Mouse (Mus musculus) kidney, embryonic 16.5 days (tissue): ENCODE data around the gene Golt1a. TPM values are rescaled to one million over a fixed set of nuclear protein-coding genes. Genes with fewer than 3 reads are reported as not detected.

ENCODE experiments used
- ATAC-seq: fragments of 200-750 bp; cut with Nextera tagmentation; 2 replicates; pipeline ENCODE4 v1.8.0; 2017; ENCODE audit warnings: moderate TSS enrichment; ENCODE audit not compliant: low FRiP score, low TSS enrichment
- H3K27ac ChIP-seq: fragments of 300-500 bp; sonication (generic); 2 replicates; pipeline ENCODE4 v1.5.1; 2014; ENCODE audit warnings: low read length
- H3K27me3 ChIP-seq: fragments of 300-500 bp; sonication (generic); 2 replicates; pipeline ENCODE4 v1.6.1; 2014; ENCODE audit warnings: low read length, control low read depth, mixed read lengths; ENCODE audit not compliant: insufficient read depth
- H3K36me3 ChIP-seq: fragments of 300-500 bp; sonication (generic); 2 replicates; pipeline ENCODE4 v1.6.1; 2014; ENCODE audit warnings: low read length, control low read depth, mixed read lengths; ENCODE audit not compliant: insufficient read depth
- H3K4me1 ChIP-seq: fragments of 300-500 bp; sonication (generic); 2 replicates; pipeline ENCODE4 v1.6.1; 2014; ENCODE audit warnings: low read length, control low read depth, mixed read lengths; ENCODE audit not compliant: insufficient read depth
- H3K4me2 ChIP-seq: fragments of 300-500 bp; sonication (generic); replicated peaks from 2 replicates; pipeline ENCODE4 v1.6.1; 2014; ENCODE audit warnings: low read depth, low read length
- H3K4me3 ChIP-seq: fragments of 300-500 bp; sonication (generic); 2 replicates; pipeline ENCODE4 v1.5.1; 2014; ENCODE audit warnings: mild to moderate bottlenecking, low read length
- H3K9ac ChIP-seq: fragments of 300-500 bp; sonication (generic); replicated peaks from 2 replicates; pipeline ENCODE4 v1.6.1; 2014; ENCODE audit warnings: low read length
- H3K9me3 ChIP-seq: fragments of 300-500 bp; sonication (generic); 2 replicates; pipeline ENCODE4 v1.6.1; 2016; ENCODE audit warnings: low read length, control low read depth
- WGBS: fragments of 180-500 bp; shearing (Covaris S2); extraction: QIAGEN DNeasy Blood & Tissue Kit; methylation state at CpG from one replicate; pipeline ENCODE4 v1.1.7; 2014; 5-methylcytosine and 5-hydroxymethylcytosine counted together
- polyA plus RNA-seq: library from polyadenylated mRNA; unstranded; fragments of >200 nt; fragmentation: Nextera tagmentation; extraction: Ambion mirVana; gene quantifications from 2 replicates; pipeline ENCODE4 v1.2.1, GENCODE M21; 2015

The Golt1a gene
- polyA plus RNA-seq, 1 experiment from 2014 or later: 8.0 TPM

GRCm38 (mm10) chr1:133274163-133274562 lies 35.4 kb upstream of the Golt1a start:
- no peaks in the 10 kb centered on the region for H3K27me3 ChIP-seq
- H3K9ac ChIP-seq: no peak overlapping the region
- no peaks in the 10 kb centered on the region for H3K9me3 ChIP-seq
- no peak overlapping the region for H3K27ac ChIP-seq
- H3K4me1 ChIP-seq: peaks cover 11% of the 10 kb centered on the region; the same call in 1 of the 2 replicates
- no peak for ATAC-seq
- 89% methylated on average over 18 of the region's 19 CpGs for WGBS
- no peak overlapping the region for H3K4me2 ChIP-seq
- H3K4me3 ChIP-seq: no peak overlapping the region
- H3K36me3 ChIP-seq: no peaks in the 10 kb centered on the region

- WGBS: 68% methylated on average over 5 of the region's 5 CpGs
- peak; percentile 44 for ATAC-seq
- H3K9me3 ChIP-seq: no peaks in the 10 kb centered on the region
Observed at GRCm38 (mm10) chr1:133276983-133277382, 32.6 kb upstream of the Golt1a start.

GRCm38 (mm10) chr1:133278539-133278938 lies 31.1 kb upstream of the Golt1a start:
- 49% methylated on average over 6 of the region's 6 CpGs for WGBS
- no peak for ATAC-seq
- no peaks in the 10 kb centered on the region for H3K9me3 ChIP-seq
- H3K27me3 ChIP-seq: no peaks in the 10 kb centered on the region
- no peak overlapping the region for H3K27ac ChIP-seq
- no peaks in the 10 kb centered on the region for H3K36me3 ChIP-seq
- no peak overlapping the region for H3K9ac ChIP-seq
- peaks cover 11% of the 10 kb centered on the region; the same call in 1 of the 2 replicates for H3K4me1 ChIP-seq
- H3K4me2 ChIP-seq: no peak overlapping the region
- H3K4me3 ChIP-seq: no peak overlapping the region

More at GRCm38 (mm10) chr1:133276983-133277382, 32.6 kb upstream of the Golt1a start:
- Histone ChIP-seq H3K27me3 (no peaks in the 10 kb centered on the region), H3K4me2 (no peak overlapping the region), H3K4me3 (no peak overlapping the region), H3K4me1 (peaks cover 11% of the 10 kb centered on the region; the same call in 1 of the 2 replicates), H3K9ac (no peak overlapping the region), H3K27ac (peak overlapping the region; percentile 44; the same call in 1 of the 2 replicates), H3K36me3 (no peaks in the 10 kb centered on the region)

DNA sequence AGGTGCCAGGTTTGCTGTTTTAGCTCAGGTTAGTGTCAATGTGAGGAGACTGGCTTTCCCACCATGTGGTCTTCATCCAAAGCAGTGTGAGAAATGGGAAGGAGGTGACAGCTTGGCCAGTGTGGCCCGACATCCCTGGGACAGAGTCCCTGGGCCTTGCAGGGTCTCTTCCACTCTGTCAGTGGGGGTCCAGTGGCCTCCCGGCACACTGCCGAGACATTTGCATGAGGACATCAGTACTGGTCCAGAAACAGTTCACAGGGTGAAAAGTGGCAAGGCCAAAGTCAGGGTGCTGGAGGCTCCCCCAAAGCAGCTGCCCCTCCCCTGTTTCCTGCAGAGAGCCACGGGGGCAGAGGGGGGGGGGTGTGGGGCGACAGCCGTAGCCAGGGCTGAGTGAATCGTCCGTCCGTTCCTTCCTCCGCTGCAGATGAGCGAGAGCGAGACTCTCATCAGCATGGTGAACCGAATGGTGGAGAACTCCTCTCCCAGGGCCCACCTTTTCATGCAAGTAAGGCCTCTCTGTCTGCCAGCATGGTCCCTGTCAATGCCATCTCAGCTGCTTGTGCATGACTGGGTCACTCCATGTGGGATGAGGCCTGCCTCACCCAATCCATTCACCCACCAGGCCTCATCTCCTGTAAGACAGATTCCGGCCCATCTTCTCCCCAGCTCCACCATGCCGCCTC lies 30.5 kb upstream of the Golt1a start:
- 68% methylated on average over 15 of the region's 15 CpGs for WGBS
- H3K4me2 ChIP-seq: no peak overlapping the region
- H3K36me3 ChIP-seq: no peaks in the 10 kb centered on the region
- H3K9me3 ChIP-seq: no peaks in the 10 kb centered on the region
- no peak overlapping the region for H3K27ac ChIP-seq
- peaks cover 11% of the 10 kb centered on the region; the same call in 1 of the 2 replicates for H3K4me1 ChIP-seq
- H3K27me3 ChIP-seq: no peaks in the 10 kb centered on the region
- ATAC-seq: no peak
- no peak overlapping the region for H3K4me3 ChIP-seq
- no peak overlapping the region for H3K9ac ChIP-seq

DNA sequence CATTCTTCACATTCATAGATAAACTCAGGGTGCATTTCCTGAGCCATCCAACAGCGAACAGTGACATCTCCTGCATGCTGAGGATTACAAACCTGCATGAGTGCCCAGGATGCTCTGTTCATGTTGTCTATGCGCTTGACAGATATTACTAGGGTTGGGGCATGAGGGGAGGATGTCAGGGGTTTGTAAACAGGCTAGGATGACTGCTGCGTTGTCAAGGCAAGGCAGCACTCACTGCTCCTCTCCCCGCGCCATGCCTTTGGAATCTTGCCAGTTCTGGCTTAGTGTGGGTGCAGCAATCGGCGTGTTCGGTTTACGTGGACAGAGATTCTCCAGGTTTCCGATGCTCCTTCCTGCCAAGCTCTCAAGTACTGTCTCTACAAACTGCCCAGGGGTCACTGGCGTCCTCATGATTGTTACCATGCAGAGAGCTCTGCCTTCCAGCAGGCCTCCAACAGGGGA lies 29.9 kb upstream of the Golt1a start:
- ATAC-seq: no peak
- Histone ChIP-seq H3K27ac (no peak overlapping the region), H3K4me3 (no peak overlapping the region), H3K9ac (no peak overlapping the region), H3K27me3 (no peaks in the 10 kb centered on the region), H3K9me3 (no peaks in the 10 kb centered on the region), H3K4me2 (no peak overlapping the region), H3K4me1 (peaks cover 11% of the 10 kb centered on the region; the same call in 1 of the 2 replicates), H3K36me3 (no peaks in the 10 kb centered on the region)
- WGBS: 87% methylated on average over 11 of the region's 11 CpGs

GRCm38 (mm10) chr1:133280537-133280936 lies 29.1 kb upstream of the Golt1a start:
- Histone ChIP-seq H3K4me1 (peaks cover 11% of the 10 kb centered on the region; the same call in 1 of the 2 replicates), H3K4me3 (no peak overlapping the region), H3K27ac (no peak overlapping the region), H3K9me3 (no peaks in the 10 kb centered on the region), H3K9ac (no peak overlapping the region), H3K4me2 (no peak overlapping the region), H3K27me3 (no peaks in the 10 kb centered on the region), H3K36me3 (0 out of 2 replicates have a peak, but pooled peaks cover 3% of the 10 kb centered on the region)
- ATAC-seq: no peak
- 89% methylated on average over 2 of the region's 2 CpGs for WGBS

DNA sequence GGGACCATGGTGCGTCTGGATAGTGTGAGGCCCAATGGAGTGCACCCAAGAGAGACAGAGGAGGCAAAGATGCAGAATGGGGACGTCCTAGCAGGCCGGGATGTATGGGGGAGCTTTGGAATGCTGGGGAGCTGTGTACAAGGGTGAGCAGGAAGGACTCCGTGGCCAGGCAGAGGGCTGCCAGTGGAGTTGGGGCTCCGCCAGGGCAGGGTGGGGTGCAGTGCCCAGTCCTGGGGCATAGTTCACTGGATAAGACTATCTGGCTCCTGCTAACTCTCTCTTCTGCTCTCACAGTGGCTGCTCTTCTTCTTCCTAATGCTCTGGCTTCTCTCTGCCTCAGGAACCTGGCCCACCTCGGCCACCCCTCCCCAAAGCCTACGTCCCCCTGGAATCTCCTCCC lies 23.7 kb upstream of the Golt1a start:
- Histone ChIP-seq H3K4me2 (no peak overlapping the region), H3K27ac (no peak overlapping the region)
- WGBS: 74% methylated on average over 7 of the region's 7 CpGs

GRCm38 (mm10) chr1:133287051-133287450 lies 22.5 kb upstream of the Golt1a start:
- H3K27me3 ChIP-seq: no peaks in the 10 kb centered on the region
- no peak overlapping the region for H3K4me2 ChIP-seq
- 0 out of 2 replicates have a peak, but pooled peaks cover 3% of the 10 kb centered on the region for H3K36me3 ChIP-seq
- no peak overlapping the region for H3K4me3 ChIP-seq
- H3K9ac ChIP-seq: no peak overlapping the region
- no peak overlapping the region for H3K27ac ChIP-seq
- no peaks in the 10 kb centered on the region for H3K9me3 ChIP-seq
- 78% methylated on average over 4 of the region's 4 CpGs for WGBS
- no peaks in the 10 kb centered on the region for H3K4me1 ChIP-seq
- ATAC-seq: no peak

More for the DNA sequence above, 23.7 kb upstream of the Golt1a start:
- H3K9me3 ChIP-seq: no peaks in the 10 kb centered on the region
- no peak for ATAC-seq
- no peak overlapping the region for H3K4me3 ChIP-seq
- 0 out of 2 replicates have a peak, but pooled peaks cover 3% of the 10 kb centered on the region for H3K36me3 ChIP-seq
- H3K27me3 ChIP-seq: no peaks in the 10 kb centered on the region
- no peak overlapping the region for H3K9ac ChIP-seq
- no peaks in the 10 kb centered on the region for H3K4me1 ChIP-seq

GRCm38 (mm10) chr1:133287880-133288279 lies 21.7 kb upstream of the Golt1a start:
- no peak overlapping the region for H3K9ac ChIP-seq
- 0 out of 2 replicates have a peak, but pooled peaks cover 3% of the 10 kb centered on the region for H3K36me3 ChIP-seq
- no peak overlapping the region for H3K27ac ChIP-seq
- no peak overlapping the region for H3K4me2 ChIP-seq
- ATAC-seq: peak; percentile 54; the same call in 1 of the 2 replicates
- no peaks in the 10 kb centered on the region for H3K27me3 ChIP-seq
- 68% methylated on average over 12 of the region's 12 CpGs for WGBS
- no peaks in the 10 kb centered on the region for H3K9me3 ChIP-seq
- no peaks in the 10 kb centered on the region for H3K4me1 ChIP-seq
- H3K4me3 ChIP-seq: no peak overlapping the region

- no peak for ATAC-seq
- Histone ChIP-seq H3K4me1 (no peaks in the 10 kb centered on the region), H3K9ac (no peak overlapping the region), H3K4me3 (no peak overlapping the region), H3K9me3 (no peaks in the 10 kb centered on the region), H3K27me3 (no peaks in the 10 kb centered on the region), H3K36me3 (no peaks in the 10 kb centered on the region), H3K4me2 (no peak overlapping the region), H3K27ac (no peak overlapping the region)
- 87% methylated on average over 6 of the region's 6 CpGs for WGBS
Observed at GRCm38 (mm10) chr1:133291888-133292287, 17.7 kb upstream of the Golt1a start.
